Mouse (Mus musculus): Measurements from ENCODE around the gene Tymp.

The Tymp gene

DNA sequence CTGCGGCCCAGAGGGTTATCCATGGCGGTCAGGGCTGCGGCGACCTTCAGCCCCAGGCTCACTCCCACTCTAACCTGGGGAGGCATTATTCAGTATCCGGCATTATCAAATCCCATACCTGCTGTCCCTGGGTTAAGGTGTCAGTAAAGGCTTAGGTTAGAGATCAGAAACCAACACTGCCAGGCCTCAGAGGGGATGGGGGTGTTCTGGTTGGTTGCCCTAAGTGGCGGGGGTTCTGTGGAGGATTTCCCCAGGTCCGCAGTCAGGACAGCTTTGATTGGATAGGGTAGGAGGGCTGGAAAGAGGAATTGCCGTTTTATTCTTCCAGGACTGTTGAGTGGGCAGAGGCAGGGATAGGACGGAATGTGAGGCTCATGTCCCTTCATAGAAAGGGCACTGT lies 2.5 kb downstream of the Tymp start:
- no peak for DNase-seq (ENCODE audit: inconsistent ontology term)

DNA sequence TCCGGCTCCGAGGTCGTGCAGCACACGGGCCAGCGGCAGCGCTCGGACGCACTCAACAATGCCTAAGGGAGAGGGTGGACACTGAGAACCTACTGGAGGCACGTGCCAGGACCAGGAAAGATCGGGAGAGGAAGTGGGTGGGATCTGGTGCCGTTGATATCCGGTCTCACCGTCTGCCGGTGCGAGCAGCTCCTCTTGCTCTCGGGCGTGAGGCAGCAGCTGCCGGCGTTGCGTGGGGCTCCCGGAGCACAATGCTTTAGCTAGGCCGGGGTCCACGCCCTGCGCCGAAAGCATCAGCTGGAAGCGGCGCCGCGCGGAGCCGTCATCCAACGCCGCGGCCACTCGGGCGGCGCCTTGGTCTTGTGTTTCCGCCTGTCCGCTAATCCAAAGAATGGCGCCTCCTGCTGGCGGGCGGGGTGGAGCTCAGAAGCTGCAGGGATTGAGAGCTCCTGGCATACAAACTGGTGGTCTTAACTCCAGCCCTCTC lies 3.0 kb downstream of the Tymp start, which contains the start of gene Sco2:
Gene Sco2, minus strand, starts transcription at position 85 of the 487 bp plus-strand sequence.
- DNase-seq (ENCODE audit: inconsistent ontology term): peak; percentile 93

DNA sequence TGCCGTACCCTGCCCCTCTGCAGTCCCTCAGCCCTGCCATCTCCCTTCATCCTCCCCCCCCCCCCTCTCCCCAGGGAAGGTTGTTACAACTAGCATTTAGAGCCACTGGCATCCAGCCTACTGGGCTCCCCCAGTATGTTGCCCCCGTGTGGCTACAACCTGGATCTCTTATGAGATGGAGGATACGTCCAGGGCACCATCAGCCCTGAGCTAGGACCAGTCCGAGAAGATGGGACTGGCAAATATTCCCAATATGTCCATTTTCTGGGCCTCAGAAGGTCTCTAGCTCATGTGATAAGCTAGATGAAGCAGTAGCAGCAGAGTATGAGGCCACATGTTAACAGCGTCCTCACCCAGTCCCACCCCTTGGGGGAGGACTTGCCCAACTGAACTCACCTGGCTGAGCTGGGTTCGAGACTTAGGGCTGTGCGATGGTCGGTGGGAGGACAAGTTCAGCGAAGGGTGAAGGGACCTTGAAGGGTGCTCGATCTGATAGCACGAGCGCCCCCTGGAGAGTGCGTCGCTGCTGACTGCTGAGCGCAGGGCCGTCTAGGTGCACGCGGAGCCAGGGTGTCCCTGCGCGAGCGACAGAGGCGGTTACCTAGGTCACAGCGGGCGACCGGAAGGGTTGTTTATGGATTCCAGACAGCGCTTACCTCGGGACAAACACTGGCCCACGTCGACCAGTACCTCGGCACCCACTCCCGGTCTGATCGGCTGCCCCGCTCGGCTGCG lies 3.6 kb downstream of the Tymp start:
- DNase-seq (ENCODE audit: inconsistent ontology term): peak; percentile 81

DNA sequence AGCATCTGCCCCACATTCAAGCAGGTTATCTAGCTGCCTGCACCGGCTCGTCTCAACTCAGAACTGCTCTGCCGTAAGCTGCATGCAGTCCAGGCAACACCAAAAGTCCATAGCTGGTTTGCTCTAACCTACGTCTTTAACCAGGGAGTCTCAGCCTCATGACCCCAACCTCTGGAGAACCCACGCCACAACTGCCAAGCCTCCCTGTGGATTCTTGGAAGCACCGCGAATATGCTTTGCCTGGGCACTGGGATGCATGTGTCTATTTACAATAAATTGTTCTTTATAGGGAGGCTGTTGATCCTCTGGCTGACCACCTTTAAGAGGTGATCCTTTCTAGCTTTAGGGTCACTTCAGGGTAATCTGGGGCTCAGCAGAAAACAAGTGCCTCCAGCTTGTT lies 4.3 kb downstream of the Tymp start:
- no peak for DNase-seq (ENCODE audit: inconsistent ontology term)

DNA sequence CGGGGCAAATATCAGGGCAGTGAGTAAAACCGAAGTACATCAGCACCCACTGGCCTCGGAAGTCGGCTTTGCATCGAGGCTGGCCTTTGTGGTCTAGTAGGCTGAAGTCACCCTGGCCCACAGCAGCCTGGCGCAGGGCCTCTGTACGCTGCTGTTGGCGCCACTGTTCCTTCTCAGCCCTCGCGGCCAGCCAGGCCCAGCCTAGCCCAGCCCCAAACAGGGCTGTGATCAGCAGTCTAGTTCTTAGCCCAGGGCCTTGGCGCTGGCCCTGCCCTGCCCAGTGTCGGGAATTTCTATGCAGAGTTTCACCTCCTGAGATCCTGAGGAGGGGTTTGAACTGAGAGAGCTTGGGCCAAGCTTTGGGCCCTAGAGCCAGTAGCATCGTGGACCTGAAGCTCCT lies 4.8 kb downstream of the Tymp start:
- no peak for DNase-seq (ENCODE audit: inconsistent ontology term)

DNA sequence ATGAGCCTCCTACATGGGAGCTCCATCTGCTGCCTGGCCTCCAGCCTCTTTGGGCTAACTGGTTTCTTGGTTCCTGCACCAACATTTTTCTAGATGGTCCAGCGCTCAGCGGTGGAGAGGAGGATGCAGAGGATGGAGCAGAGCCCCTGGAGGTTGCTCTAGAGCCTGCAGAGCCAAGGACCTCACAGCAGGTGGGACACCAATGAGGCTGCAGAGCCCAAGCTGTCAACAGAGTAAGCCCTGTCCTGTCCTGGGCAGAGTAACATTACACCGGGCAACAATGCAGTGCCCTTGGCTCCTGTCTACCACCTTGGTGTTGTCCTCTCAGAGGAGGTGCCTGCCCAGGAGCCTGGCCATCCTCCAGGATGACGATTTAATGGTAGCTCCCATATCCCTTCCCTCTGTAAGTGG lies 11.7 kb downstream of the Tymp start:
- no peak for DNase-seq (ENCODE audit: inconsistent ontology term)

DNA sequence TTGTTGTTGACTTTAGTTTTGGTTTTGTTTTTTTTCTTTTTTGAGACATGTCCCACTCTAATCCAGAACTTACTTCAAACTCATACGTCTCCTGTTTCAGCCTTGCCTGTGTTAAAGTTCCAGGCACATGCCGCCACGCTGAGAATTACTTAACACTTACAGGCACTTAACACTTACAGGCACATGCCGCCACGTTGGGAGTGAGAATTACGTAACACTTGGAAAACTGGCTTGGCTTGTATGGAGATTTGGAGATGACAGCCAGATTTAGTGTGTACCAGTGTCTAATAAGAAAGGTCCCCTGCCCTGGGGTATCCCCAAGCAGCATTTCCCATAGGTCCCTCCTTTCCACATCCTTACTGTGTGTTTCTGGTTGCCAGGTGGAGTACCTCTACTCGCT lies 13.8 kb downstream of the Tymp start:
- no peak for DNase-seq (ENCODE audit: inconsistent ontology term)

DNA sequence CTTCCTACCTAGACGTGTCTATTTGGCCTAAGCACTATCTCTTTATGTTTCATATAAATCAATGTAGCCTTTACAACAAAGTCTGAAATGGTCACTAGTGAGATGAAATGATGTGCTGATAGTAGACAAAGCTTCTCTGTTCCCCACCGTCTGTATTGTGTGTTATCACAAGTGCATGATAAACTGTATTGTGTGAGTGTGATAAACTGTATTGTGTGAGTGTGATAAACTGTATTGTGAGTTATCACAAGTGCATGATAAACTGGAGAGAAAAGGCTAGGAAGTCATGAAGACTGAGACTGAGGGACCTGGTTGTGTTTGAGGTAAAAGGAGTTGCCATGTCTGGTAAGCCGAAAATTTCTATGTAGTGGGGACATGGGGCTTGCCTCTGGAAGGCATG lies 18.1 kb downstream of the Tymp start:
- DNase-seq (ENCODE audit: inconsistent ontology term): no peak

DNA sequence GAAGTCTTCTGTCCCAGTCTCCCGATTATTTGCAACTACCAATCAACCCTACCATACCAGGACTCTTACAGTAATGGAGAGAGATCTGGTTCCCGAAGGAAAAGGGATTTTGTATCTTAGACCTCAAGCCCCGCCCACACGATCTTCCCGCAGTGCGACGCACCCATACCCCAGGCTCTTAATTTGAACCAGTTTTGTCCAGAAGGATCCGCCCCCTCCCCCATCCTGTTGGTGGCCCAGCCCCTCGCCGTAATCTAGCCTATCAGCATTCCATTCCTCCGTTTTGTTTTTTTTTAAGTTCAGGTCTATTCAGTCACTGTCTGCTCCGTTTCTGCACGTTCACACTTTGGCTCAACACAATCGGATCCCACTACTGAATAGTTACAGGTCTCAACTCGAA lies 20.5 kb downstream of the Tymp start:
- peak; percentile 98 for DNase-seq (ENCODE audit: inconsistent ontology term)

DNA sequence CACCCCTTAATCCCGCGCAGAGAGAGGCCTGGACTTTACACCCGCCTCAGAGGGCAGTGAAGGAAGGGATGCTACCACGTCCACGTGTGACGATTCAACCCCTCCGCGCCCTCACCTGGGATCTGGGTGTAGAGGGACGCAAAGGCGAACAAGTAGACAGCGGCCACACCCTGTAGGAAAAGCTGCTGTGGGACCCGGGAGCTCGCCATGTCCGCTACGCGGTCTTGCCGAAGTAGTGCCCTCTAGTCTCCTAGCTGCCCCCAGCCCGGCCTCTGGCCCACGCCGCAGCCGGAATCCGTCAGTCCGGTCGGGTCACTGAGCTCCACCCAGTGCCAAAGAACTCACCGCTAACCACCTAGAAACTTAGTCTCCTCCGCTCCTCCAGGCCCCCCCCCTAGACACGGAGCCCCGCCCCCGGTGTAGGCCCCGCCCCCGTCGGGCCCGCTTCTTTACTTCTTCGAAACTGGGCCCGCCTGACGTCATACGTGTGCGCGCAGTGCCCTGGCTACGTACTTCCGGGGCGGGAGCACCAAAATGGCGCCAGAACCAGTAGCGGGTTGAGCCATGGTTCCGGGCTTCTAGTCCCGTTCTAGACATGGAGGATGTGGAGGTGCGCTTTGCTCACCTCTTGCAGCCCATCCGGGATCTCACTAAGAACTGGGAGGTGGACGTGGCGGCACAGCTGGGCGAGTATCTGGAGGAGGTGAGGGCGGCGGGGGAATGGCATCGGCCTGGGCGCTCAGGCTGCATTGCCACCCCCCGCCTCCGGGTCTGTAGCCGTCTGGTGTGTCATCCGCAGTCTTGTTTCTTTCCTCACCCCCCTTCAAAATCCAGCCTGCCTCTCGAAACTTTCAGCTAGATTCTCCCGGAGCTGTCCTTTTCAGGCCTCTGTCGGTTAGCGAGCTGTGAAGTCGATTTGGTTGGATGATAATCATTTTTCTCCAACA lies 21.3 kb downstream of the Tymp start, which contains the start of the genes Lmf2 and Ncaph2:
Gene Lmf2, minus strand, starts transcription at position 419 of the 947 bp plus-strand sequence.
Gene Ncaph2, plus strand, starts transcription at position 479 of the 947 bp plus-strand sequence.
- peak; percentile 97 for DNase-seq (ENCODE audit: inconsistent ontology term)

DNA sequence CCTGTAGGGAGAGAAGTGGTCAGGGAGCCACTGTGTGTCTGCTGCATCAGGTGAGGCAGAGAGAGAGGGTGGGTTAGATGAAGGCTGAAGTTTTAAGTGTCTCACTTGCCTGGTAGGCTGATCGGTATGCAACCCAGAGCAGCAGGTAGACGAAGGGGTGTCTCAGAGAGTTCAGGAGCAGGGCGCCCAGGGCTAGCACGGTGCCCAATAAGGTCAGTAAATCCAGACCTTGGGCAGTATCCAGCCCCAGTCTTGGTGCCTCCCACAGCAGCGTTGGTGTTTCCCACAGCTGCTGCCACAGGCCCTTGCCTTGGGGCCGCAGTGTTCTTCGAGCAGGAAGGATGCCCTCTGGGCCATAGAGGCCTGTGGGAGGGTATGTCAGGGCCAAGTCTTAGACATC lies 22.4 kb downstream of the Tymp start:
- DNase-seq (ENCODE audit: inconsistent ontology term): no peak

DNA sequence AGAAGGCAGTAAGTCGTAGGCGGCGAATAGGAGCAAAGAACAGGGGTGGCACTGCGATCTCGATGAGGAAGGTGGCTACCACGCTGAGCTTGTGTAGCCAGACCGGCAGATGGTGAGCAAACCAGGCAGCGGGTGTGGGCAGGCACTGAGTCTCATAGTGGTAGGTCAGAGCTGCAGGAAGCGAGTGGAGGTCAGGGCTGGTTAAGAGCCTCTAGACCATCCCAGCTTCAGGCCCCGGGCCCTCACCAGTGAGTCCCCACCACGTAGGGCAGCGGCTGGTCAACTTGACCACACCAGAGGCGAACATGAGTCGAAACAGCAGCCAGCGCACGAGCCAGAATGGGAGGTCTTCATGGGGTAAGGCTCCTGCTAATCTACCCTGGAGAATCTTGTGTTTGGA lies 23.0 kb downstream of the Tymp start:
- no peak for DNase-seq (ENCODE audit: inconsistent ontology term)

DNA sequence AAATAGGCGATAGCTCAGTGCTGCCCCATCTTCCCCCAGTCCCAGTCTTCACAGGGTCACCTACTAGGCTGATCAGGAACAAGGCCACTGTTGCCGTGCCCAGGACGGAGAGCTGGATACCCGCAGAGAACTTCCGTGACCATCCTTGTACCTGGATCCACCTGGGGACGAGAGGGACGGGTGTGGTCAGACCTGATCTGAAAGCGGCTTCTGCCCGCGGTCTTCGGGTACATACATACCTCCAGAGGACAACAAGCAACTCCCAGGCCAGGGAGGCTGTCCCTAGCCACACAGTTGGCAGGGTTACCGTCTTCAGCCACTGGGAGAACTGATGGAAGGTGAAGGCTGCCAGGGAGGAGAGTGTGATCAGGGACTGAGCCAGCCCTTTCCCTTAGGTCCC lies 24.0 kb downstream of the Tymp start:
- no peak for DNase-seq (ENCODE audit: inconsistent ontology term)

DNA sequence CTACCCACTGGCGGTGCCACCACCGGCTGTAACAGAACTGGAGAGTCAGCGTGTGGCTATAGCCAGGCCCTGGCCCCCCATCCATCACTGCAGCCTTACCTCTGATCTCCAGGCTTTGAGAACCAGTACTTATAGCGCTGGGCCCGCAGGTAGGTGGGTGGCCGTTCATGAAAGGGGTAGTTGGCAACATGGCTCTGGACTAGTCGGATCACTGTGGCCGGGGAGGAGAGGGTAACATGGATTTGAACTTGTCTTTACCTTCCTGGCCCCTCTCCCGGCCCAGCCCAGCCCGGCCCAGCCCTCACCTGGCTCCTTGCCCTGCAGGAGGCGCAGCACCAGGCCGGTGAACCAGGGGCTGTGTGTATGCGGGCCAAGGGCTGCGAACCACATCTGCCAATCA lies 24.8 kb downstream of the Tymp start:
- DNase-seq (ENCODE audit: inconsistent ontology term): no peak

DNA sequence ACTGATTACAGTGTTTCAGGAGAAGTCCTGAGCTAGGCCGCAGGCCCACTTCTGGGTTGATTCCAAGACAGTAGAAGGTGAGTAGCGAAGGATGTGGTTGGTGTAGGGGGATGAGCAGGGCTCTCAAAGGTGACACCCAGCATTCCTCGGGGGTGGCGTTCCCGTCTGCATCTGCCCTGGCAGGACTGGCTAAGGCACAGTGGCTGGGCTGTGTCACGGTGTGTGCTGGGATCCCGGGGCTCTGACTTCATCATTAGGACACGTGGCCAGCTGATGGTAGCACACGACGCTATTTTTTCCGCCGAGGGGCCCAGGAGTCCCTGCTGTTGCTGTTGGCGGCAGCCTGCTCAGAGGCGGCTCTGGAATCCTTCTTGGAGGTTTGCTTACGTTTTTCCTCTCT lies 25.5 kb downstream of the Tymp start:
- no peak for DNase-seq (ENCODE audit: inconsistent ontology term)

DNA sequence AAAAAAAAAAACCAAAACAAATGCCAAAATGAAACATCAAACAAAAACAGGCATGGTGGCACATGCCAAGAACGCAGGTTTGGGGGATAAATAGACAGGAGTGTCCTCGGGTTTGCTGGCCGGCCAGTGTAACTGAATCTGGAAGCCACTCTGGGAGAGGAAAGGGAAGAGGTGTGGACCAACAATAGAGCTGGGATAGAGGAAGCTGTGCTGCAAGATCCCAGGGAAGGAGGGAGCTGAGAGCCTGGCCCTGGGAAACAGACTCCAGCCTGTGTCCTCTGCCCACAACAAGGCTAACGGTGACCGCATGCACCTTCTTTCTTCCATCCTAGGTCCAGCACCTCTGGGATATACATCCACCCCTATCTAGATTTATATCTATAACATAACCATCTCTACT lies 26.4 kb downstream of the Tymp start:
- DNase-seq (ENCODE audit: inconsistent ontology term): no peak

DNA sequence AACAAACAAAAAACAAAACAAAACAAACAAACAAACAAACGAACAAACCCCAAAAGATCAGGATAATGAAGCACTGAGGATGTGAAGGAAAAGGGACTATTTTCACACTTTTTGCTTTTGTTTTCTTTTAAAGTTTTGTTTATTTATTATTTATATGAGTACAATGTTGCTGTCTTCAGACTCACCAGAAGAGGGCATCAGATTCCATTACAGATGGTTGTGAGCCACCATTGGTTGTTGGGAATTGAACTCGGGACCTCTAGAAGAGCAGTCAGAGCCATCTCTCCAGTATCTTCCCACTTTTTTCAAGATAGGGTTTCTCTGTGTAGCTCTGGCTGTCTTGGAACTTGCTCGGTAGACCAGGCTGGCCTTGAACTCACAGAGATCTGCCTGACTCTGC lies 33.5 kb downstream of the Tymp start:
- no peak for DNase-seq (ENCODE audit: inconsistent ontology term)

DNA sequence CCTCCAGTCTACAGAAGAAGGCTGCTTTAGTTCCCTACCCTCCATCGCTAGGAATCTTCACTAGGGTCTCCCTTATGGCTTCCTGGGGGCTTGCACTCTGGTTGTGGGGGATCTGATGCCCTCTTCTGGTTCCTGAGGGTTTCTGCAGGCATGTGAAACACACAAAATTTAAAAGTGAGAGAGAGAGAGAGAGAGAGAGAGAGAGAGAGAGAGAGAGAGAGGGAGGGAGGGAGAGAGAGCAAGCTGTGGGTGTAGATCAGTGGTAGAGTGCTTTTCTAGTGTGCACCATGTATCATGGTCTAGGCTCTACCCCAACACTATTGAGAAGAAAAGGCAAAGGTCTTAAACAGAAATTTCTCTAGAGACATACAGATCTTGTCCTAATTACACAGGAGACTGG lies 35.2 kb downstream of the Tymp start:
- no peak for DNase-seq (ENCODE audit: inconsistent ontology term)

DNA sequence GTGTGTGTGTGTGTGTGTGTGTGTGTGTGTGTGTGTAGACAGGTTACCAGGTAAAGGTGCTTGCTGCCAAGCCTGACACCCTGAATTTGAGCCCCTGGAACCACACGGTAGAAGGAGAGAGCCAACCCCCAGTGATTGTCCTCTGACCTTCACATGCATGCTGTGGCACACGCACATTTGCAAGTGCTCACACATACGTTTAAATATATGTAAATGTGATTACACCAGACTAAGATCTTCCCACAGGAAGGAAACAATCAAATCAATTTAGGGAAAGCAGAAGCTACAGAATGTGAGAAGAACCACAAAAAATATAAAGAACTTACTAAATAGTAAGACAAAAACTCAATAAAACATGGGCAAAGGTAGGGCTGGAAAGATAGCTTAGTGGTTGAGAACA lies 36.7 kb downstream of the Tymp start:
- no peak for DNase-seq (ENCODE audit: inconsistent ontology term)

DNA sequence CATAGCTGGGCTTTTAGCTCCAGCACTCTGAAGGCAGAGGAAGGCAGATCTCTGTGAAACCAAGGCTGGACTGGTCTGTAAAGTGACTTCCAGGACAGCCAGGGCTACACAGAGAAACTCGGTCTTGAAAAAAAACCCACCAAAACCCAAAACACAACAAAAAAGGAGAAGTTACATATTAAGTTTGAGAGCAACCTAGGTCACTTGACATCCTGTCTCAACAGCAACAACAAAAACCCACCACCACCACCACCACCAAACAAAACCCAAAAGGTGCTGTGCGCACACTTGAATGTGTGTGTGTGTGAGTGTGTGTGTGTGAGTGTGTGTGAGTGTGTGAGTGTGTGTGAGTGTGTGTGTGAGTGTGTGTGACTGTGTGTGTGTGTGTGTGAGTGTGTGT lies 37.1 kb downstream of the Tymp start:
- DNase-seq (ENCODE audit: inconsistent ontology term): no peak

DNA sequence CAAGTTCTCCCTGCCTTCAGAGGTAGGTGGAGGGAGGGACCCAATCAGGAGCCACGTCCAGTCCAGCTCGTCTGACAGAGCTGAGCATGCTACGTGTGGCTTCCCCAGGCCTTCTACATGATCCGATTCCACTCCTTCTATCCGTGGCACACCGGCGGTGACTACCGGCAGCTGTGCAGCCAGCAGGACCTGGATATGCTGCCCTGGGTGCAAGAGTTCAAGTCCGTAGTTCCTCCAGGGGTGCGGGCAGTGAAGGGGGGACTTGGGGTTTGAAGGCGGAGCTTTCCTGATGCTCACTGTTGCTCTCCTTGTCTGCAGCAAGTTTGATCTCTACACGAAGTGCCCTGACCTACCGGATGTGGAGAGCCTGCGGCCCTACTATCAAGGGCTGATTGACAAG lies 40.4 kb downstream of the Tymp start:
- no peak for DNase-seq (ENCODE audit: inconsistent ontology term)

DNA sequence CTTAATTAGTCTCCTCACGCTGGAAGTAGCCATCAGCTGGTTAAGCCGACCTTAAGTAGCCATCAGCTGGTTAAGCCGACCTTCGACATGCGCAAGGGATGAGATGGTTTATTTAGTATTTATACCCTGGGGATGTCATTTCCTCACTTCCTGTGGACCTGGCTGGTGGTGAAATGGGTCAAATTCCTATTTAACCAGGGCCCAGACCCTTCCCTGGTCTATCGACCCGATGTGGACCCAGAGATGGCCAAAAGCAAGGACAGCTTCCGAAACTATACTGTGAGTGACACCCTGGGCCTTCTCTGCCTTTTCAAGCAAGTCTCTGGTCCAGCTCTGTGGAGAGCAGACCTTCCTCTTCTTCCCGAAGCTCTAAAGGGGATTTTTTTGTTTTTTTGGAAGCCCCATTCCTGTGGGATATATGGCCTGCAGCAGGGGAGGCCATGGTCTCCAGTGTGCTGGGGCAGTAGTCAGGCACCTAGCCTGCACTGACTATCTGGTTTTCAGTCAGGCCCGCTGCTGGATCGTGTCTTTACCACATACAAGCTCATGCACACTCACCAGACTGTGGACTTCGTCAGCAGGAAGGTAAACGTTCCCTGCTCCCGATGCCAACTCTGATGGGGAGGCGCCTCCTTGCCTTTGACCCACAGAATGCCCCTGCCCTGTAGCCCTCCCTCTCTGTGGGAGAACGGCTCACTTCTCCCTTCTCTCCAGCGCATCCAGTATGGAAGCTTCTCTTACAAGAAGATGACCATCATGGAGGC lies 41.9 kb downstream of the Tymp start:
- no peak for DNase-seq (ENCODE audit: inconsistent ontology term)

Measured in Muller cell, postnatal 12 days (primary cell).